Mouse (Mus musculus) cortical plate, adult 2 months (tissue): ENCODE measurements around the gene Cmtm6.

Source experiments
- CTCF ChIP-seq: fragments of 200-500 bp; IDR thresholded peaks from 2 replicates; pipeline ENCODE4 v1.5.1; 2011; ENCODE audit warnings: mild to moderate bottlenecking, control low read depth, low read length; ENCODE audit not compliant: insufficient read depth; ENCODE audit errors: extremely low read depth
- POLR2A ChIP-seq: fragments of 200-500 bp; IDR thresholded peaks from 2 replicates; pipeline ENCODE4 v1.6.1; 2011; ENCODE audit warnings: mild to moderate bottlenecking, low read length, control low read depth; ENCODE audit not compliant: insufficient read depth; ENCODE audit errors: extremely low read depth

GRCm38 (mm10) chr9:114745163-114745562, 14.2 kb downstream of the Cmtm6 start:
- TF ChIP-seq CTCF (no peak), POLR2A (no peak)
